Mouse (Mus musculus): ENCODE data around the gene Naaladl1. TPM values are rescaled to one million over a fixed set of nuclear protein-coding genes. Genes with fewer than 3 reads are reported as not detected.
A peak's percentile ranks its signal among the peaks of the same experiment; 100 is the strongest.

The Naaladl1 gene
- polyA plus RNA-seq, 1 experiment, result 0.80 TPM

DNA sequence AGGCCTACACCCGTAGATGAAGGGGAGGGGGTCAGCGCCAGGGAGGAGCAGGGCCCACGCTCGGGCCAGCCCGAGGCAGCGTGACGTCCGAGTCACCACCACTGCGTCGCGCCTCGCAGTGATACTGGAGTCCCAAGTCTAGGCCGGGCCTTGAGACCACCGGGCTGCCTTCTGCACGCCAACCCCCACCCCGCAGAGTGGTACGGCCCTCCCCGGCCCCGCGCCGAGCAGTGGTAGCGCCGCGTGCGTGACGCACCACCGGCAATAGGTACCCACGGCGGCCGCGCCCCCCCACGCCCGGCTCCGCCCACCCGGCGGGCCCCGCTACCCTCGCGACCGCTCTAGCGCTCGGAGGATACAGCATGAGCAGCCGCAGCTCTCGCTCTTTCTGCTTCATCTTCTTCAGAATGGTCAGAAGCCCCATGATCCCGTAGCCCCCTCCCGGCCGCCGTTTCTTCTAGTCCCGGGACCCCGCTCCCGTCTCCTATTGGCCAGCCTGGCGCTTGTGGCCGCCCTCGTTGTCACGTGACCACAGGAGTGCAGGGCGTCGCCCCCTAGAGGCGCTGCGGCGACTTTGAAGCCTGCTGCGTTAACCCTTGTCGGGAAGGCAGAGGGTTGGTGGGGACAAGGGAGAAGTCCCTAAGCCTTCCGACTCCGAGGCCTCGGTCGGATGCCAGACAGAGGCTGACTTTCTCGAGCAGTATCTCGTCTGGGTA is 35.3 kb downstream of the Naaladl1 start, which contains the start of gene Batf2:
Gene Batf2, plus strand, starts transcription at position 306 of the 716 bp plus-strand sequence.
- TF ChIP-seq POLR2A (IDR thresholded peaks at IDR 0.05; ENCODE audit: borderline replicate concordance, low read depth, low read length), result no peak
- no peak; the same call in 1 of the 2 replicates for TF ChIP-seq CTCF (IDR thresholded peaks at IDR 0.05; ENCODE audit: low read depth, low read length)
- peaks cover 15% of the 10 kb centered on the region for H3K4me1 ChIP-seq (ENCODE audit: control insufficient read depth, insufficient read depth, low read length)
- H3K27ac ChIP-seq (ENCODE audit: insufficient read depth, low read depth, low read length), result peak within 1 kb of the TSS; percentile 91
- peak within 1 kb of the TSS; percentile 75 for H3K4me3 ChIP-seq (ENCODE audit: insufficient read depth, low read length)

DNA sequence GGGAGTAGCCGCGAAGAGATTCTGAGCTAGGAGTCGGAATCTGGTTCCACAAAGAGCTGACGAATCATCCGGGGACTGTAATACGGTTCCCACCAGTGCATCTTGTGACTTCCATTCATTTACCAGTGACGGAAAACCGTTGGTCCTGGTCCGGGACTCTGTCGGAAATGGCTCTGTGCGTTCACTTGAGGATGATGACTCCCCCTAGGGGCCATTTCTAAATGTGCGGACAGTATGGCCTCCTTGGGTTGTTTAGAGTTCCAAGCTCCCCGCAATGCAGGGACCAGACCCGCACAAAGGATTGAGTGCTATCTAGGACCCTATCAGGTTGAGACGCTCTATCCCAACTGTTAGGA is 35.8 kb downstream of the Naaladl1 start, which contains the start of gene Arl2:
Gene Arl2, minus strand, starts transcription at position 155 of the 356 bp plus-strand sequence.
- peak within 1 kb of the TSS; percentile 75 for H3K4me3 ChIP-seq (ENCODE audit: insufficient read depth, low read length)
- peak within 1 kb of the TSS; percentile 91 for H3K27ac ChIP-seq (ENCODE audit: insufficient read depth, low read depth, low read length)
- TF ChIP-seq CTCF (IDR thresholded peaks at IDR 0.05; ENCODE audit: low read depth, low read length) (peak; percentile 50), POLR2A (IDR thresholded peaks at IDR 0.05; ENCODE audit: borderline replicate concordance, low read depth, low read length) (no peak)
- H3K4me1 ChIP-seq (ENCODE audit: control insufficient read depth, insufficient read depth, low read length), result peaks cover 15% of the 10 kb centered on the region

DNA sequence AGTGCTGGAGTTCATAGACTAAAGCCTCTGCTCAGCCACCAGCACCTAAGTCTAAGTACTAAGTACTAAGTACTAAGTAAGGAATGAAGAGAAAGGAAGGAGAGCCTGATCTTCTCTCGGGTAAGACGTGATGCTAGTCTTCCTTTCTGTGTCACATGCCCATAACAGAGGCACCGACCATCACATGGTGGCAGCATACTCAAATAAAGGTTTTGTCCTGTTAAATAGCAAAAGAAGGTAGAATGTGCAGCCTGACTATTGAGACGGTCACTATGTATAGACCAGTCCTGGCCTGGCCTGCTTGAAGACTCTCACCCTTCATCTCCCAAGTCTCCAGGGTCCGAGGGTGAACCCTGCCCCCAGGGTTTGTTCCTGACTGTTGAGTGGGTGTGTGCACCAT is 39.3 kb downstream of the Naaladl1 start:
- TF ChIP-seq CTCF (IDR thresholded peaks at IDR 0.05; ENCODE audit: low read depth, low read length) (no peak), POLR2A (IDR thresholded peaks at IDR 0.05; ENCODE audit: borderline replicate concordance, low read depth, low read length) (no peak)
- H3K4me1 ChIP-seq (ENCODE audit: control insufficient read depth, insufficient read depth, low read length), result peaks cover 3% of the 10 kb centered on the region; the same call in 1 of the 2 replicates
- H3K4me3 ChIP-seq (ENCODE audit: insufficient read depth, low read length), result no peak overlapping the region
- H3K27ac ChIP-seq (ENCODE audit: insufficient read depth, low read depth, low read length), result no peak overlapping the region

- no peak overlapping the region for H3K4me3 ChIP-seq (ENCODE audit: insufficient read depth, low read length)
- H3K4me1 ChIP-seq (ENCODE audit: control insufficient read depth, insufficient read depth, low read length), result peaks cover 23% of the 10 kb centered on the region
- TF ChIP-seq CTCF (IDR thresholded peaks at IDR 0.05; ENCODE audit: low read depth, low read length) (no peak), POLR2A (IDR thresholded peaks at IDR 0.05; ENCODE audit: borderline replicate concordance, low read depth, low read length) (no peak)
- no peak overlapping the region for H3K27ac ChIP-seq (ENCODE audit: insufficient read depth, low read depth, low read length)
Observed at GRCm38 (mm10) chr19:6155174-6155573, 49.6 kb downstream of the Naaladl1 start.

- H3K4me3 ChIP-seq (ENCODE audit: insufficient read depth, low read length), result no peak overlapping the region
- TF ChIP-seq POLR2A (IDR thresholded peaks at IDR 0.05; ENCODE audit: borderline replicate concordance, low read depth, low read length), result no peak
- TF ChIP-seq CTCF (IDR thresholded peaks at IDR 0.05; ENCODE audit: low read depth, low read length), result no peak
- H3K4me1 ChIP-seq (ENCODE audit: control insufficient read depth, insufficient read depth, low read length), result peaks cover 23% of the 10 kb centered on the region
- H3K27ac ChIP-seq (ENCODE audit: insufficient read depth, low read depth, low read length), result no peak overlapping the region
Observed at GRCm38 (mm10) chr19:6156372-6156771, 50.8 kb downstream of the Naaladl1 start.

DNA sequence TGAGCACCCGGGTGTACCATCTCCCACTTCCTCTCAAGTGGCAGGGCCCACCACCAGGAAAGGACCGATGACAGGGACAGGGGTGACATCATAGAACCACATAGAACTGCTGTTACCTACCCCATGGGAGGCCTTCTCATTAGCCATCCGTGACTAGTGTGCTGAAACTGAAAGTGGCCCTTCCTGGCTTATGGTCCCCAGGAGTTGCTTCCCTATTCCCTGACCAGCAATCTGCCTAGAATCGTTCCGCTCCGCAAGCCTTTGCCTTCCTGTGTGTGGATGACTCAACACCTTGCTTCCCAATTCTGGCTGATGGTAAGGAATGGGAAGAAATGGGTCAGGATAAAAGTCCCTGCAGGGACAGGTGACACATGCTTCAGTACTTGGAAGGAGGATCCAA is 51.6 kb downstream of the Naaladl1 start:
- Histone ChIP-seq H3K4me3 (ENCODE audit: insufficient read depth, low read length) (peak overlapping the region; percentile 43), H3K27ac (ENCODE audit: insufficient read depth, low read depth, low read length) (peak overlapping the region; percentile 41), H3K4me1 (ENCODE audit: control insufficient read depth, insufficient read depth, low read length) (peaks cover 23% of the 10 kb centered on the region)
- TF ChIP-seq CTCF (IDR thresholded peaks at IDR 0.05; ENCODE audit: low read depth, low read length) (peak; percentile 26; the same call in 1 of the 2 replicates), POLR2A (IDR thresholded peaks at IDR 0.05; ENCODE audit: borderline replicate concordance, low read depth, low read length) (no peak)

GRCm38 (mm10) chr19:6163872-6164547 is 58.4 kb downstream of the Naaladl1 start:
- Histone ChIP-seq H3K4me3 (ENCODE audit: insufficient read depth, low read length) (no peak overlapping the region), H3K27ac (ENCODE audit: insufficient read depth, low read depth, low read length) (no peak overlapping the region), H3K4me1 (ENCODE audit: control insufficient read depth, insufficient read depth, low read length) (no peaks in the 10 kb centered on the region)
- TF ChIP-seq CTCF (IDR thresholded peaks at IDR 0.05; ENCODE audit: low read depth, low read length), result no peak
- TF ChIP-seq POLR2A (IDR thresholded peaks at IDR 0.05; ENCODE audit: borderline replicate concordance, low read depth, low read length), result no peak

Other genes starting within 250 kb of the Naaladl1 start
- gene Frmd8, start 230.5 kb upstream of the Naaladl1 start, polyA plus RNA-seq (2012; ENCODE audit: insufficient read depth, insufficient read length, missing spikeins), result 24.6 and 25.2 TPM in 2 replicates
- 74.2 and 78.0 TPM in 2 replicates for gene Slc25a45, start 228.0 kb upstream of the Naaladl1 start, polyA plus RNA-seq (2012; ENCODE audit: insufficient read depth, insufficient read length, missing spikeins)
- 0.61 and 0.70 TPM in 2 replicates for gene Tigd3, start 211.6 kb upstream of the Naaladl1 start, polyA plus RNA-seq (2012; ENCODE audit: insufficient read depth, insufficient read length, missing spikeins)
- gene Dpf2, start 192.8 kb upstream of the Naaladl1 start, polyA plus RNA-seq (2012; ENCODE audit: insufficient read depth, insufficient read length, missing spikeins), result 69.3 and 75.2 TPM in 2 replicates
- gene Cdc42ep2, start 181.0 kb upstream of the Naaladl1 start, polyA plus RNA-seq (2012; ENCODE audit: insufficient read depth, insufficient read length, missing spikeins), result 2.5 and 2.6 TPM in 2 replicates
- 24.7 and 24.8 TPM in 2 replicates for gene Pola2, start 141.6 kb upstream of the Naaladl1 start, polyA plus RNA-seq (2012; ENCODE audit: insufficient read depth, insufficient read length, missing spikeins)
- not detected in 2 replicates for gene Slc22a20, start 119.6 kb upstream of the Naaladl1 start, polyA plus RNA-seq (2012; ENCODE audit: insufficient read depth, insufficient read length, missing spikeins)
- gene Capn1, start 89.9 kb upstream of the Naaladl1 start, polyA plus RNA-seq (2012; ENCODE audit: insufficient read depth, insufficient read length, missing spikeins), result 32.7 and 38.3 TPM in 2 replicates
- 31.1 and 33.7 TPM in 2 replicates for gene Syvn1, start 59.2 kb upstream of the Naaladl1 start, polyA plus RNA-seq (2012; ENCODE audit: insufficient read depth, insufficient read length, missing spikeins)
- gene Mrpl49, start 48.0 kb upstream of the Naaladl1 start, polyA plus RNA-seq (2012; ENCODE audit: insufficient read depth, insufficient read length, missing spikeins), result 24.5 and 25.9 TPM in 2 replicates
- 1,783 and 2,337 TPM in 2 replicates for gene Fau, start 47.9 kb upstream of the Naaladl1 start, polyA plus RNA-seq (2012; ENCODE audit: insufficient read depth, insufficient read length, missing spikeins)
- 12.8 and 16.4 TPM in 2 replicates for gene Znhit2, start 44.6 kb upstream of the Naaladl1 start, polyA plus RNA-seq (2012; ENCODE audit: insufficient read depth, insufficient read length, missing spikeins)
- gene Tm7sf2, start 37.4 kb upstream of the Naaladl1 start, polyA plus RNA-seq (2012; ENCODE audit: insufficient read depth, insufficient read length, missing spikeins), result 8.1 and 13.7 TPM in 2 replicates
- 83.7 and 99.9 TPM in 2 replicates for gene Vps51, start 28.6 kb upstream of the Naaladl1 start, polyA plus RNA-seq (2012; ENCODE audit: insufficient read depth, insufficient read length, missing spikeins)
- gene Tmem262, start 25.7 kb upstream of the Naaladl1 start, polyA plus RNA-seq (2012; ENCODE audit: insufficient read depth, insufficient read length, missing spikeins), result not detected in 2 replicates
- gene Gm28374, start 23.5 kb upstream of the Naaladl1 start, polyA plus RNA-seq (2012; ENCODE audit: insufficient read depth, insufficient read length, missing spikeins), result 2.0 TPM in 1 of 2 replicates, not detected in the other
- gene Zfpl1, start 20.8 kb upstream of the Naaladl1 start, polyA plus RNA-seq (2012; ENCODE audit: insufficient read depth, insufficient read length, missing spikeins), result 38.9 and 40.5 TPM in 2 replicates
- 13.1 and 13.6 TPM in 2 replicates for gene Cdca5, start 20.8 kb upstream of the Naaladl1 start, polyA plus RNA-seq (2012; ENCODE audit: insufficient read depth, insufficient read length, missing spikeins)
- gene AC131692.1, start 11.4 kb upstream of the Naaladl1 start, polyA plus RNA-seq (2012; ENCODE audit: insufficient read depth, insufficient read length, missing spikeins), result 1.2 TPM in 1 of 2 replicates, not detected in the other
- gene Sac3d1, start 12.9 kb downstream of the Naaladl1 start, polyA plus RNA-seq (2012; ENCODE audit: insufficient read depth, insufficient read length, missing spikeins), result 5.6 and 6.0 TPM in 2 replicates
- gene Snx15, start 22.5 kb downstream of the Naaladl1 start, polyA plus RNA-seq (2012; ENCODE audit: insufficient read depth, insufficient read length, missing spikeins), result 26.0 and 32.8 TPM in 2 replicates
- 6.2 and 7.9 TPM in 2 replicates for gene Batf2, start 35.2 kb downstream of the Naaladl1 start, polyA plus RNA-seq (2012; ENCODE audit: insufficient read depth, insufficient read length, missing spikeins)
- 31.0 and 33.7 TPM in 2 replicates for gene Arl2, start 35.8 kb downstream of the Naaladl1 start, polyA plus RNA-seq (2012; ENCODE audit: insufficient read depth, insufficient read length, missing spikeins)
- gene Majin, start 78.6 kb downstream of the Naaladl1 start, polyA plus RNA-seq (2012; ENCODE audit: insufficient read depth, insufficient read length, missing spikeins), result 0.35 TPM in 1 of 2 replicates, not detected in the other
- gene Gpha2, start 120.6 kb downstream of the Naaladl1 start, polyA plus RNA-seq (2012; ENCODE audit: insufficient read depth, insufficient read length, missing spikeins), result not detected in 2 replicates
- 13.7 and 15.4 TPM in 2 replicates for gene Ppp2r5b, start 130.1 kb downstream of the Naaladl1 start, polyA plus RNA-seq (2012; ENCODE audit: insufficient read depth, insufficient read length, missing spikeins)
- 23.9 and 27.1 TPM in 2 replicates for gene Atg2a, start 135.9 kb downstream of the Naaladl1 start, polyA plus RNA-seq (2012; ENCODE audit: insufficient read depth, insufficient read length, missing spikeins)
- 91.9 and 96.3 TPM in 2 replicates for gene Ehd1, start 170.9 kb downstream of the Naaladl1 start, polyA plus RNA-seq (2012; ENCODE audit: insufficient read depth, insufficient read length, missing spikeins)
- gene Cdc42bpg, start 200.7 kb downstream of the Naaladl1 start, polyA plus RNA-seq (2012; ENCODE audit: insufficient read depth, insufficient read length, missing spikeins), result 6.9 and 7.0 TPM in 2 replicates
- gene Men1, start 229.2 kb downstream of the Naaladl1 start, polyA plus RNA-seq (2012; ENCODE audit: insufficient read depth, insufficient read length, missing spikeins), result 28.1 and 29.1 TPM in 2 replicates
- gene Map4k2, start 235.4 kb downstream of the Naaladl1 start, polyA plus RNA-seq (2012; ENCODE audit: insufficient read depth, insufficient read length, missing spikeins), result 57.4 and 58.5 TPM in 2 replicates

Data from bone marrow macrophage, adult 2 months (primary cell).